Mouse (Mus musculus) kidney, adult 8-10 months (tissue): ENCODE data around the gene Defa35.
"Not testable (repeated sequence)": the region's sequence is repeated elsewhere in the genome, so short reads cannot be mapped to it uniquely, and the experiment has no call there.

ENCODE experiments used
- DNase-seq, 2 experiments: peaks; one replicate each; pipeline ENCODE4 v3.0.0; 2022

The Defa35 gene

GRCm38 (mm10) chr8:21064738-21065137 lies at the start of gene Defa35:
Gene Defa35, plus strand, starts transcription at chr8:21065038.
- not testable (repeated sequence) for DNase-seq

- DNase-seq = not testable (repeated sequence)
Measured at GRCm38 (mm10) chr8:21025245-21025644, 39.6 kb upstream of the Defa35 start, which contains the start of gene Defa21. Gene Defa21, plus strand, starts transcription at chr8:21025545.

- DNase-seq = not testable (repeated sequence)
Measured at GRCm38 (mm10) chr8:21054747-21055146, 10.1 kb upstream of the Defa35 start, which contains the start of gene Defa23. Gene Defa23, plus strand, starts transcription at chr8:21055047.

GRCm38 (mm10) chr8:21084142-21084541 lies 19.3 kb downstream of the Defa35 start, which contains the start of gene Defa25:
Gene Defa25, plus strand, starts transcription at chr8:21084442.
- DNase-seq = not testable (repeated sequence)

GRCm38 (mm10) chr8:21093106-21093505 lies 28.3 kb downstream of the Defa35 start:
- DNase-seq = peak in 1 of 2 experiments; percentile 25

- DNase-seq = not testable (repeated sequence)
Measured at GRCm38 (mm10) chr8:21095950-21096349, 31.1 kb downstream of the Defa35 start, which contains the start of gene Gm14851. Gene Gm14851, minus strand, starts transcription at chr8:21096050.
